Mouse (Mus musculus) E14TG2a.4 (cell line): ENCODE results near the gene 2310034G01Rik.

Experiments used
- CTCF ChIP-seq: conservative IDR thresholded peaks from 2 replicates; pipeline ENCODE4 v1.5.1; 2014; ENCODE audit warnings: low read length
- POU5F1 ChIP-seq: IDR thresholded peaks from 2 replicates; pipeline ENCODE4 v1.6.1; 2014; ENCODE audit warnings: low read length, borderline replicate concordance

- TF ChIP-seq CTCF (no peak), POU5F1 (no peak)
Observed at GRCm38 (mm10) chr19:46375489-46375888, 25.4 kb upstream of the 2310034G01Rik start.
